Mouse (Mus musculus) thymus, adult 2 months (tissue): ENCODE data around the gene Snx11.

Source experiments
- CTCF ChIP-seq: fragments of 200-500 bp; IDR thresholded peaks from 2 replicates; pipeline ENCODE4 v1.5.1; 2012; ENCODE audit warnings: mild to moderate bottlenecking, control low read depth, low read length, moderate library complexity, borderline replicate concordance; ENCODE audit not compliant: control insufficient read depth, poor library complexity, insufficient read depth; ENCODE audit errors: extremely low read depth
- POLR2A ChIP-seq: fragments of 200-500 bp; IDR thresholded peaks from 2 replicates; pipeline ENCODE4 v1.6.1; 2012; ENCODE audit warnings: mild to moderate bottlenecking, low read length, control low read depth, moderate library complexity; ENCODE audit not compliant: control insufficient read depth, poor library complexity, insufficient read depth; ENCODE audit errors: extremely low read depth

DNA sequence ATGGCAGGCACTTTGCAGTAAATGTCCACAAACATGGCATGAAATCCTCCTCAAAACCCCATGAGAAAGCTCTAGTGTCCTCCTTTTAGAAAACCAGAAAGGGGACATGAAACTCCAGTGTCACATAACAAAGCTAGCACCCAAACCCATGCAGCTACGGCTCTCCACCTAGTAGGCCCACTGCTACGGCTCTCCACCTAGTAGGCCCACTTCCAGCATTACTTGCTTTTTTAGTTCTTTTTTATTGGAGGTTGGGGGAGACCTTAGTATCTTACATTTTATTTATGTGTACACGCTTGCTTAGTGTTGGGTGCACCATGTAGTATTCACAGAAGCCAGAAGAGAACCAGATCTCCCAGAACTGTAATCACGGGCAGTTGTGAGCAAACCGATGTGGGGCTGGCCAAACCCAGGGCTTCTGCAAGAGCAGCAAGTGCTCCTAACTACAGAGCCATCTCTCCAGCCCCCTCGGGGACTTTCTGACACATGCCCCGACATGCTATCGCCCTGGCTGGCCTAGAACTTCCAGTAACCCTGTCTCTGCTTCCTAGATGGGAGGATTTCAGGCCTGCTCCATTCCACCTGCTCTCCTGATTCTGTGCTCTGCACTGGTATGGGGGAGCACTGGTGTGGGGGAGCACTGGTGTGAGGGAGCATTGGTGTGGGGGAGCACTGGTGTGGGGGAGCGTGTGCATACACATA, 5.9 kb downstream of the Snx11 start:
- no peak for TF ChIP-seq POLR2A
- no peak for TF ChIP-seq CTCF
